Mouse (Mus musculus) myocyte (in vitro differentiated cells): ENCODE data around the gene Slc12a3. TPM values are rescaled to one million over a fixed set of nuclear protein-coding genes. Genes with fewer than 3 reads are reported as not detected.

Experiments used
- H3K27me3 ChIP-seq: one replicate; pipeline ENCODE4 v1.6.1; 2011; ENCODE audit not compliant: control insufficient read depth, insufficient read depth, insufficient read length
- H3K36me3 ChIP-seq: one replicate; pipeline ENCODE4 v1.6.1; 2011; ENCODE audit not compliant: control insufficient read depth, insufficient read depth
- H3K4me2 ChIP-seq: one replicate; pipeline ENCODE4 v1.6.1; 2011; ENCODE audit warnings: low read depth, control low read depth
- H3K4me3 ChIP-seq: one replicate; pipeline ENCODE4 v1.5.1; 2011; ENCODE audit warnings: mild to moderate bottlenecking, control low read depth, moderate library complexity
- H3K79me2 ChIP-seq: one replicate; pipeline ENCODE4 v1.6.1; 2011; ENCODE audit not compliant: control insufficient read depth, insufficient read depth
- H3ac ChIP-seq: one replicate; pipeline ENCODE4 v1.6.1; 2011; ENCODE audit not compliant: control insufficient read depth, insufficient read length
- CEBPB ChIP-seq: IDR thresholded peaks from 2 replicates; pipeline ENCODE4 v1.6.1; 2011; ENCODE audit warnings: mild to moderate bottlenecking, moderate library complexity; ENCODE audit not compliant: poor library complexity, insufficient read depth, severe bottlenecking
- E2F4 ChIP-seq: IDR thresholded peaks from one replicate; pipeline ENCODE4 v1.6.1; 2011; ENCODE audit warnings: mild to moderate bottlenecking, control low read depth, moderate library complexity; ENCODE audit not compliant: insufficient read depth
- MAX ChIP-seq: IDR thresholded peaks from one replicate; pipeline ENCODE4 v1.6.1; 2011; ENCODE audit warnings: low read depth, mild to moderate bottlenecking, control low read depth
- MYOD1 ChIP-seq, 3 experiments: IDR thresholded peaks; one replicate each; pipeline ENCODE4 v1.6.1; 2011; ENCODE audit warnings: control low read depth in 2 of 3, low read depth in 2 of 3, mild to moderate bottlenecking in 2 of 3, moderate library complexity in 1 of 3; ENCODE audit not compliant: insufficient read length in 2 of 3, control insufficient read depth in 1 of 3
- MYOG ChIP-seq, 3 experiments: IDR thresholded peaks; one replicate each; pipeline ENCODE4 v1.6.1; 2011; ENCODE audit warnings: control low read depth in 2 of 3, low read depth in 2 of 3, mild to moderate bottlenecking in 2 of 3; ENCODE audit not compliant: insufficient read length in 2 of 3, control insufficient read depth in 1 of 3, insufficient read depth in 1 of 3
- POLR2A ChIP-seq: IDR thresholded peaks from one replicate; pipeline ENCODE4 v1.6.1; 2011; ENCODE audit warnings: low read depth, mild to moderate bottlenecking, control low read depth, moderate library complexity; ENCODE audit not compliant: insufficient read length
- POLR2AphosphoS2 ChIP-seq: IDR thresholded peaks from one replicate; pipeline ENCODE4 v1.6.1; 2011; ENCODE audit warnings: low read depth, control low read depth; ENCODE audit not compliant: insufficient read length
- REST ChIP-seq: IDR thresholded peaks from one replicate; pipeline ENCODE4 v1.6.1; 2011; ENCODE audit warnings: mild to moderate bottlenecking, control low read depth, moderate library complexity; ENCODE audit not compliant: insufficient read depth, insufficient read length
- SRF ChIP-seq: IDR thresholded peaks from one replicate; pipeline ENCODE4 v1.6.1; 2011; ENCODE audit warnings: low read depth; ENCODE audit not compliant: control insufficient read depth, insufficient read length
- TCF12 ChIP-seq: IDR thresholded peaks from one replicate; pipeline ENCODE4 v1.6.1; 2011; ENCODE audit warnings: mild to moderate bottlenecking, control low read depth; ENCODE audit not compliant: poor library complexity, insufficient read depth, severe bottlenecking
- TCF3 ChIP-seq: IDR thresholded peaks from one replicate; pipeline ENCODE4 v1.6.1; 2011; ENCODE audit warnings: low read depth, control low read depth; ENCODE audit not compliant: insufficient read length
- USF1 ChIP-seq: IDR thresholded peaks from one replicate; pipeline ENCODE4 v1.6.1; 2011; ENCODE audit warnings: low read depth, mild to moderate bottlenecking, control low read depth, moderate library complexity
- polyA plus RNA-seq: library from polyadenylated mRNA; unstranded; fragments of >200 nt; fragmentation: generic; extraction: Trizol; gene quantifications from one replicate; pipeline ENCODE4 v1.2.1, GENCODE M21; 2012; ENCODE audit warnings: missing spikeins

Gene Slc12a3
- polyA plus RNA-seq, 1 experiment = 0.04 TPM

- no peaks in the 10 kb centered on the region for H3K36me3 ChIP-seq
- H3K4me2 ChIP-seq = no peak overlapping the region
- no peak overlapping the region for H3ac ChIP-seq
- H3K79me2 ChIP-seq = no peaks in the 10 kb centered on the region
- no peaks in the 10 kb centered on the region for H3K27me3 ChIP-seq
- TF ChIP-seq CEBPB = no peak
- H3K4me3 ChIP-seq = no peak overlapping the region
Observed at GRCm38 (mm10) chr8:94364686-94365312, 35.8 kb downstream of the Slc12a3 start.

DNA sequence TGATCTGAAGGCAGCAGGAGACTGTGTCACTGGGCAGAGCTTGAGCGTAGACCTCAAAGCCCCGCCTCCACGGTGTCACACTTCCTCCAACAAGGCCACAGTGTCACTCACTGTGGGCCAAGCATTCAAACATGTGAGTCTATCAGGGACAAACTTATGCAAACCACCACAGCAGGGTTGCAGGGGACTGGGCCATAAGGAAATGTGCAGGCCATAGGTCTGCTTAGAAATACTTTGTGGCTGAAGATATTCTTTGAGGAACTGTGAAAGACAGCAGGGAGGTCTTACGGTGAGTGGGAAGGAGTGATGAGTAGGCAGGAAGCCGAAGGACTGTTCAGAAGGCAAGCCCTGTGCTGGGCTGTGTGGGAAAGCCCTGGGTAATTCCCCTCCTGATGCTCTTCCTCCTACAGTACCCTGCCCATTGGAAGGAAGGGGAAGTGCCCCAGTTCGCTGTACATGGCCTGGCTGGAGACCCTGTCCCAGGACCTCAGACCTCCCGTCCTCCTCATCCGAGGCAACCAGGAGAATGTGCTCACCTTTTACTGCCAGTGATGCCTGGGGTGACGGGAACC is 36.5 kb downstream of the Slc12a3 start:
- Histone ChIP-seq H3K79me2 (no peaks in the 10 kb centered on the region), H3K36me3 (no peaks in the 10 kb centered on the region), H3K4me3 (no peak overlapping the region), H3ac (no peak overlapping the region), H3K4me2 (no peak overlapping the region), H3K27me3 (no peaks in the 10 kb centered on the region)
- TF ChIP-seq SRF (no peak), E2F4 (no peak), MYOD1 (IDR thresholded peaks at IDR 0.05; ENCODE audit: control insufficient read depth in 1 of 3, insufficient read length in 2 of 3, low read depth in 2 of 3) (no peak), MAX (no peak)

DNA sequence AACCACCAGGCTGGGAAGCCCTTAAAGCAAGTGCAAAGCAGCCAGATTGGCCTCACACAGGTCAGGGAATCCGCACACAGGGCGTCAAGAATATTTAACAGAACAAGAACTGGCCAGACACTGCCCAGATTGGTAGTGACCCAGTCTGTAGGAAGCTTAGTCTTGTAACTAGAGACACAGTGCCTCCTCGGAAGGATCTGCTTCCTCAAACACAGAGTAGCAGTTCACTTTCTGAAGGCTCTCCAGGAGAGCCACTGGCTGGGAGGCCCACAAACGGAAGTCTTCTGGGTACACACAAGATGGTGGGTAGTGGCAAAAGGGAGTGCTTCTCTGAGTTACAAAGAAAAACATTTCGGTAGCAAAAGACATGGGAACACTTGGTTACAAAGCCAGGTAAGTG is 41.8 kb downstream of the Slc12a3 start:
- Histone ChIP-seq H3K79me2 (no peaks in the 10 kb centered on the region), H3K4me3 (no peak overlapping the region), H3K4me2 (no peak overlapping the region), H3K27me3 (no peaks in the 10 kb centered on the region), H3ac (no peak overlapping the region), H3K36me3 (no peaks in the 10 kb centered on the region)
- TF ChIP-seq TCF12 = no peak
- no peak for TF ChIP-seq TCF3

GRCm38 (mm10) chr8:94372955-94373599 is 44.1 kb downstream of the Slc12a3 start:
- Histone ChIP-seq H3K36me3 (no peaks in the 10 kb centered on the region), H3K4me3 (no peak overlapping the region), H3ac (no peak overlapping the region), H3K4me2 (no peak overlapping the region), H3K27me3 (no peaks in the 10 kb centered on the region), H3K79me2 (no peaks in the 10 kb centered on the region)
- TF ChIP-seq MYOD1 (IDR thresholded peaks at IDR 0.05; ENCODE audit: control insufficient read depth in 1 of 3, insufficient read length in 2 of 3, low read depth in 2 of 3) = no peak
- no peak for TF ChIP-seq MAX
- no peak for TF ChIP-seq E2F4
- no peak for TF ChIP-seq SRF
- no peak for TF ChIP-seq TCF12
- no peak for TF ChIP-seq POLR2A
- no peak for TF ChIP-seq MYOG (IDR thresholded peaks at IDR 0.05; ENCODE audit: control insufficient read depth in 1 of 3, insufficient read depth in 1 of 3, insufficient read length in 2 of 3, low read depth in 2 of 3)
- TF ChIP-seq REST = no peak
- TF ChIP-seq USF1 = no peak
- TF ChIP-seq POLR2AphosphoS2 = no peak
- no peak for TF ChIP-seq TCF3
- no peak for TF ChIP-seq CEBPB

- Histone ChIP-seq H3ac (no peak overlapping the region), H3K27me3 (no peaks in the 10 kb centered on the region), H3K4me2 (no peak overlapping the region), H3K4me3 (no peak overlapping the region), H3K36me3 (no peaks in the 10 kb centered on the region), H3K79me2 (no peaks in the 10 kb centered on the region)
- no peak for TF ChIP-seq TCF12
- peak in 1 of 3 experiments; percentile 3 for TF ChIP-seq MYOG (IDR thresholded peaks at IDR 0.05; ENCODE audit: control insufficient read depth in 1 of 3, insufficient read depth in 1 of 3, insufficient read length in 2 of 3, low read depth in 2 of 3)
Observed at GRCm38 (mm10) chr8:94375551-94375991, 46.6 kb downstream of the Slc12a3 start.

GRCm38 (mm10) chr8:94376176-94376575 is 47.2 kb downstream of the Slc12a3 start:
- H3K36me3 ChIP-seq = no peaks in the 10 kb centered on the region
- no peak overlapping the region for H3K4me3 ChIP-seq
- no peak overlapping the region for H3ac ChIP-seq
- TF ChIP-seq SRF (no peak), TCF3 (no peak), MYOD1 (IDR thresholded peaks at IDR 0.05; ENCODE audit: control insufficient read depth in 1 of 3, insufficient read length in 2 of 3, low read depth in 2 of 3) (no peak), TCF12 (no peak), POLR2A (no peak), USF1 (no peak), MAX (no peak), MYOG (IDR thresholded peaks at IDR 0.05; ENCODE audit: control insufficient read depth in 1 of 3, insufficient read depth in 1 of 3, insufficient read length in 2 of 3, low read depth in 2 of 3) (no peak), REST (no peak), CEBPB (no peak), POLR2AphosphoS2 (no peak), E2F4 (no peak)
- H3K4me2 ChIP-seq = no peak overlapping the region
- H3K79me2 ChIP-seq = no peaks in the 10 kb centered on the region
- H3K27me3 ChIP-seq = no peaks in the 10 kb centered on the region
